Mouse (Mus musculus) c-Kit-positive CD71-negative TER-119-negative erythroid progenitor cells, embryonic 14.5 days (primary cell): ENCODE measurements at regions not wholly inside any gene's neighbourhood (a gene's known extent, or its start where the extent isn't known, plus 50 kb on each side); places are given as distances from the start of the nearest gene placed in this dataset.

ENCODE experiments used
- DNase-seq: peaks from one replicate; pipeline ENCODE4 v3.0.0-alpha.2; 2013; ENCODE audit warnings: low read depth

GRCm38 (mm10) chr15:71375775-71376174, 2458.6 kb upstream of the Gm6569 start:
- no peak for DNase-seq
